Mouse (Mus musculus) kidney, postnatal 10 days (tissue): ENCODE results near the gene Ankrd35.
"Not testable (repeated sequence)": the region's sequence is repeated elsewhere in the genome, so short reads cannot be mapped to it uniquely, and the experiment has no call there.

Experiments used
- DNase-seq: peaks from one replicate; pipeline ENCODE4 v3.0.0; 2021; ENCODE audit warnings: mixed read lengths

Ankrd35 gene

DNA sequence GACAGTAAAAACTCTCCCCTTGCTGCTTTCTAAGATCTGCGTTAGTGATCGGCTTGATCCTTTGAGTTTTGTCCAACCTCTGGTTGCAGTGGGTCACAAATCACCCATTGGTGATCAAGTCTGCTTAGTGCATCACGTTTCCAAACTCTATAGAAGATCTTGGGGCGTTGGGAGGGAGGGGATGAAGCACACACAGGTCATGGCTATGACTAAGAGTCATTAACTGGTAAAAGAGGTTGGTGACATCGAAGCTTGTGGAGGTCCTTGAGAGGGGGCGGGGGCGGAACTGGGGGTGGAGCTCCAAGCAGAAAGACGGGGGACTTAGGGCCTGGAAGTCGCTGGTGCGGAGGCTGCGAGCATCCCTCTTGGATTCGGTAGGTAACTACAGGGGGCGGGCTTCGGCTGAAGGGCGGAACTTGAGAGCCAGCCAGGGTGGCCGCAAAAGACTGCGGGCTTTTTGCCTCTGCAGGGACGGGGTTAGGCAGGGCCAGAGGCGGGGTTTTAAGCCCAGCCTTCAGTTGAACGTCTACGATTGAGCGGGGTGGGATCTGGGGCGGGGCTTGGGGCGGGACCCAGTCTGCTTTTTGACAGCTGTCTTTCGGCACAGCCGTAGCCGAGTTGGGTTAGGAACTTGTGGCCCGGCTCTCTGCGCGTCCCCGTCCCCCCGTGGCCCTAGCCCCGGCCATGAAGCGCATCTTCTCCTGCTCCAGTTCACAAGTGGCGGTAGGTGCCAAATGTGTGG, at the start of gene Ankrd35:
TSS of gene Ankrd35 (plus strand) at position 405 of the 742 bp plus-strand sequence.
- peak; percentile 88 for DNase-seq

- DNase-seq: no peak
Observed at GRCm38 (mm10) chr3:96623201-96623600, 46.7 kb upstream of the Ankrd35 start.

DNA sequence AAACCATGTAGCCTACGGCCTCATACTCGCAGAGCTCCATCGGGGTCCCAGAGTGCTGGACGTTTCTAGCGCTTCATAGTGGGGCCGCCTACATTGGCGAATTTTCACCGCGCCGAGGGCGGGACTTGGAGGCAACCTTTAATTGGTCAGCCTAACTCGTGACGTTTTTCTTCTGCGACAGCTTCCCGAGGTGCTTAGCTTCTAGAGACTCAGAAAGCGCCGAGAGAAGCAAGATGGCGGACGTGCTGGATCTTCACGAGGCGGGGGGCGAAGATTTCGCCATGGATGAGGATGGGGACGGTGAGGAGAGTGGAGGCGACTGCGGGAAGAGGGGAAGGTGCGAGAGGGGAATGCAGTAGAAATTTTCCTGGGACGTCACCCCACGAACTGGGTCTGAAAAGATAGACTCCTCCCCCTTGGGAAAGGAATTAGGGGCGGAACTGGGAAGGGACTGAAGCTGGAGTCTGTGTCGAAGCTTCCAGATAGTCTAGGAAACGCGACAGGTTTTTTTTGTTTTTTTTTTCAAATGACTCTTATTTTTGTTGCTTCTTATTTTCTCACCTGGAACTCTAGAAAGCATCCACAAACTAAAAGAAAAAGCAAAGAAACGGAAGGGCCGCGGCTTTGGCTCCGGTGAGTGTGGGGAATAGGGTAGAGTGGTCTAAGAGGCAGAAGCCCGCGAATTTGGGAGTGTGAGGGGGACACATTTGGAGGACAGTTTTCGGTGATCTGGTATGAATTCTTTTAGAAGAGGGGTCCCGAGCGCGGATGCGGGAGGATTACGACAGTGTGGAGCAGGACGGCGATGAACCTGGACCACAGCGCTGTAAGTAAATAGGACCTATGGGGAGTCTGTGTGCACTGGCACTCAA, 40.0 kb upstream of the Ankrd35 start, which contains the start of gene Rbm8a:
TSS of gene Rbm8a (plus strand) at position 205 of the 872 bp plus-strand sequence.
- peak; percentile 98 for DNase-seq

DNA sequence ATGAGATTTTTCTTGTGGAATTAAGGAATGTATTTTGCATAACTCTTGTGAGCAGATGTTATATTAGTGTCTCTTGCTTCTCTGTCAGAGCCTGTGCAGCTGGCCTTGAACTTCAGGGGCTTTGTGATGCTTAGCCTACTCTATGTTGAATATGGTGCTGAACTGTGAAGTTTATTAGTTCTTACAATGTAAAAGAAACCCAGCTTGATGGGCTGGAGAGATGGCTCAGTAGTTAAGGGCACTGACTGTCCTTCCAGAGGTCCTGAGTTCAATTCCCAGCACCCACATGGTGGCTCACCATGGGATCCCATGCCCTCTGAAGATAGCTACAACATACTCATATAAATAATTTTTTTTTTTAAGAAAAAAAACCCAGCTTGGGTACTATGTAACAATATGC, 37.9 kb upstream of the Ankrd35 start:
- no peak for DNase-seq

DNA sequence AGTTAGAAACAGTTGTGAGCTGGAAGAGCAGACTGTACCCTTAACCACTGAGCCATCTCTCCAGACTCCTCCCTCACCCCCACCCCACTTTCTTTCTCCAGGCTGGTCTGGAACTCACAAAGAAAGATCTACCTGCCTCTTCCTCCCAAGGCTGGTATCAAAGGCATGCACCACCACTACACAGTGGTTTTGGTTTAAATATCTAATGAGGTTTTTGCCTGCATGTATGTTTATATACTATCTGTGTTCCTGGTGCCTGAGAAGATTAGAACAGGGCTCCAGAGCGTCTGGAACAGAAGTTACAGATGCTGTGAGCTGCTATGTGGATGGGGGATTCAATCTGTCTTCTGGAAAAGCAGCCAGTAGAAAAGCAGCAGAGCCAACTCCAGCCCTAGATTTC, 35.9 kb upstream of the Ankrd35 start:
- DNase-seq: no peak

GRCm38 (mm10) chr3:96634928-96635879, 34.7 kb upstream of the Ankrd35 start, which contains the start of the genes Pex11b and Gm42957:
Pex11b (plus strand) TSS chr3:96635376.
Gm42957 (plus strand) TSS chr3:96635474.
- DNase-seq: peak; percentile 95

DNA sequence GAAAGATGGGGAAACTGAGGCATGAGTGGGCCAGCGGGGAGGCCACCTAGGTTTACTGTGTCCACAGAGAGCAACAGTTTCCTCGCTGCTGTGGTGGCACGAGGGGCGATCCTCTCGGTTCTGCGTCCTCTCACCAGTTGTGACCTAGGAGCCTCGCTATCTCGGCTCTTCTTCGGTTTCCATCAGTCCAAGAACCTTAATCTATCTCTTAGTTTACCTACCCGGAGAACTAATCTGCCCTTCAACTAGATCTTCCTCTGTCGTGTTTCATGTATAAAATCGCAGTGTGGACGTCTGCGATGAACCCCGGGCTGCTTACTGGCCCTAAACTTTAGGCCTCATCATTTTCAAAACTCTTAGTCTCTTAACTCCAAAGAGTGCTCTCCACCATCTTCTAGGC, 34.0 kb upstream of the Ankrd35 start:
- no peak for DNase-seq

GRCm38 (mm10) chr3:96636448-96636847, 33.5 kb upstream of the Ankrd35 start:
- DNase-seq: peak; percentile 15

- peak; percentile 77 for DNase-seq
Observed at GRCm38 (mm10) chr3:96639219-96639618, 30.7 kb upstream of the Ankrd35 start.

GRCm38 (mm10) chr3:96645018-96645649, 24.8 kb upstream of the Ankrd35 start, which contains the start of gene Itga10:
Itga10 (plus strand) TSS chr3:96645584.
- DNase-seq: peak; percentile 71

- no peak for DNase-seq
Observed at GRCm38 (mm10) chr3:96647365-96647764, 22.6 kb upstream of the Ankrd35 start.

DNA sequence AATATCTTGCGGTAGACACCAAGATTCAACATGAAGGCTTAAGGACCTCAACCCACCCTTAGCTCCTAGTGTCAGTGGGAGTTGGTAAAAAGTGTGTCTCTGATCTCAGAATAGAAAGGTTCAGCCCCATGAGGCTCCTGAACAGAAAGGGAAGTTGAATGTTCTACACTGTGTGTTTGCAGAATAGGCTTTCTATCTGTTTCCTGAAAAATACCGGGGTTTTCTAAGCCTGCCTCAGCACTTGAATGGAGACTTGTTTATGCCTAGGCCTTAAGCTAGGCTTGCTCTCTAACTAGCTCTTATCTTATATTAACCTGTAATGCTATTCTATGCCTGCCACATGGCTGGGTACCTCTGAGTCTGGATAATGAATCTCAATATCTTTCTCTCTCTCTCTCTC, 9.0 kb upstream of the Ankrd35 start:
- DNase-seq: no peak

- no peak for DNase-seq
Observed at GRCm38 (mm10) chr3:96662731-96663316, 7.1 kb upstream of the Ankrd35 start.

- DNase-seq: peak; percentile 89
Observed at GRCm38 (mm10) chr3:96663432-96664239, 6.3 kb upstream of the Ankrd35 start.

GRCm38 (mm10) chr3:96665732-96666363, 4.1 kb upstream of the Ankrd35 start:
- not testable (repeated sequence) for DNase-seq

GRCm38 (mm10) chr3:96666916-96667315, 3.0 kb upstream of the Ankrd35 start:
- no peak for DNase-seq

DNA sequence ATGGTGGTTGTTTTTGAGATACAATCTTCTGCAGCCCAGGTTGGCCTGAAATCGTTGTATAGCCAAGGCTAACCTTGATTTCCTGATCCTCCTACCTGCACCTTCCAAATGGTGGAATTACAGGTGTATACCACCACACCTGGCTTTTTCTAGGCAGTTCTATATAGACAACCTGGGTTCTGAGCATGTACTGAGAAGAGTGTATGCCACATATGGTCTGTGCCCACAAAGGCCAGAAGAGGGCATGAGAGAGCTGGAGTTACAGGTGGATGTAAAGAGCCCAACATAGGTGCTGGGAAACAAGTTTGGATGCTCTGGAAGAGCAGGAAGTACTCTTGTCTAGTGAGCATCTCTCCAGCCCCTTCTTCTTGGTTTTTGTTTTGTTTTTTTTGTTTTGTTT, 2.6 kb upstream of the Ankrd35 start:
- peak; percentile 40 for DNase-seq

- no peak for DNase-seq
Observed at GRCm38 (mm10) chr3:96668424-96669067, 1.4 kb upstream of the Ankrd35 start.

DNA sequence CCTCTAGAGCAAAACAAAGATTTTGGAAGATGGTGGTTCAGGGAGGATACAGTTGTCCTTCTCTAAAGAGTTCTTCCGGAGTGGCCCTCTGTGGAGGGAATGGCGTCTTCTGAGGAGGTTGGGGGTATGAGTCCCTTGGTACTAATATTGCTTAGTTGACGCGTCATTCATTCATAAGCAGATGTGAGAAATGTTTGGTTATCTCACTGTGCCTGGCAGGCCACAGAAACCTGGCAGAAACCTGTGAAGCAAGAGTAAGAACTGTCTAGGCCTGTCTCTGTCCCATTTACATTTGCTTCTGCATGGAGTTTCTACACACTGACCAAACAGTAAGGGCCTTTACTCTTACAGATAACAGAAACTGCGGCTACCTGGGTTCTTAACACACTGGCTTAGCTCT, 1.6 kb downstream of the Ankrd35 start:
- DNase-seq: no peak

GRCm38 (mm10) chr3:96673514-96673913, 3.6 kb downstream of the Ankrd35 start:
- DNase-seq: no peak
